Mouse (Mus musculus) E14TG2a.4 (cell line): ENCODE results near the gene Ripk1.

Experiments used
- H3K27me3 ChIP-seq: 2 replicates; pipeline ENCODE4 v1.6.1; 2014; ENCODE audit warnings: low read length, control low read depth; ENCODE audit not compliant: insufficient read depth
- H3K36me3 ChIP-seq: 2 replicates; pipeline ENCODE4 v1.6.1; 2014; ENCODE audit warnings: low read length, control low read depth; ENCODE audit not compliant: insufficient read depth
- H3K4me1 ChIP-seq: replicated peaks from 2 replicates; pipeline ENCODE4 v1.6.1; 2014; ENCODE audit warnings: low read depth, low read length, control low read depth
- H3K4me3 ChIP-seq: replicated peaks from 2 replicates; pipeline ENCODE4 v1.5.1; 2014; ENCODE audit warnings: mild to moderate bottlenecking, low read length
- H3K9me3 ChIP-seq: 2 replicates; pipeline ENCODE4 v1.6.1; 2014; ENCODE audit warnings: low read length, control low read depth
- CTCF ChIP-seq: conservative IDR thresholded peaks from 2 replicates; pipeline ENCODE4 v1.5.1; 2014; ENCODE audit warnings: low read length
- NANOG ChIP-seq: IDR thresholded peaks from 2 replicates; pipeline ENCODE4 v1.6.1; 2014; ENCODE audit warnings: borderline replicate concordance, low read length, mixed read lengths
- POU5F1 ChIP-seq: IDR thresholded peaks from 2 replicates; pipeline ENCODE4 v1.6.1; 2014; ENCODE audit warnings: low read length, borderline replicate concordance

Ripk1 gene

DNA sequence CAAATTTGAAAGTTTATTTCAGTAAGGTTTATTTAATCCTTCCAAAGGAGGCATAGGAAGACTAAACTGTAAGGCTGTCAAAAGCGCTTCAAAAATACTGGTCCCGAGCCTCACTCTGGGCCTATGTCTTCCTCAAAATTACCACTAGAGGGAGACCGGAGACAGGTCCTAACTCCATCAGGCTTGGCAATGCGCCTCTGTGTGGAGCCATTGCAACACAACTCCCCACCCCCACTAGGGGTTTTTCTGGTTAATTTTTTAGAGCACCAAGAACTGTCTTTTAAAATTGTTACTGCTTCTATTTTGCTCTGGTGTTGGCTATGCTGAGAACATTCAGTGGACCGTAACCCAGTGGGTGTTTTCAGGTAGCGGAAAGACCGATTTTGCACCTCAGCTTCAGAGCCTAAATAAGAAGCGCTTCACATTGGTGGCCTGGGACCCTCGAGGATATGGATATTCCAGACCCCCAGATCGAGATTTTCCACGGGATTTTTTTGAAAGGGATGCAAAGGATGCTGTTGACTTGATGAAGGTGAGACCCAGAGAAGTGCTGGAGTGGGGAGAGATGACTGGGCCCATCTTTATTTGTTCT lies 44.4 kb downstream of the Ripk1 start:
- H3K9me3 ChIP-seq: peaks cover 10% of the 10 kb centered on the region; the same call in 1 of the 2 replicates
- TF ChIP-seq POU5F1 (no peak), CTCF (peak; percentile 88)
- H3K4me1 ChIP-seq: peaks cover 37% of the 10 kb centered on the region
- no peak overlapping the region for H3K4me3 ChIP-seq
- H3K36me3 ChIP-seq: peaks cover 32% of the 10 kb centered on the region
- H3K27me3 ChIP-seq: no peaks in the 10 kb centered on the region

DNA sequence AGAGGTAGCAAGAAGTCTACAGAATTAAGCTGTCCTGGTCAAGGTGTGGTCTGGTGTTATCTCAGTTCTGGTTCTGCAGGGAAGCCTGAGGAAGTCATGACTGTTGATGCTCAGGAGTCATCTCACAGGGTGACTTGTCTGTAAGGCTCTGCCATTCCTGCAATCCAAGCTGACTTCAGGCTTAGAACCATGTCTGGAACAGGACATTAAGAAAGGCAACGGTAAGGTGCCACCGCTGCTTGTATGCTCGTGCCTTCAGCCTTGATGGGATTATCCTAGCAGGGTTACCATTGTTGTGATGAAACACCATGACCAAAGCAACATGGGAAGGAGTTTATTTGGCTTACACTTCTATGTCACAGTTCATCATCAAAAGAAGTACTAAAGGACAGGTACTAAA lies 45.4 kb downstream of the Ripk1 start:
- Histone ChIP-seq H3K4me3 (no peak overlapping the region), H3K36me3 (peaks cover 32% of the 10 kb centered on the region), H3K9me3 (peaks cover 10% of the 10 kb centered on the region; the same call in 1 of the 2 replicates), H3K4me1 (peaks cover 28% of the 10 kb centered on the region), H3K27me3 (no peaks in the 10 kb centered on the region)
- no peak for TF ChIP-seq NANOG
- no peak for TF ChIP-seq CTCF
- no peak for TF ChIP-seq POU5F1

DNA sequence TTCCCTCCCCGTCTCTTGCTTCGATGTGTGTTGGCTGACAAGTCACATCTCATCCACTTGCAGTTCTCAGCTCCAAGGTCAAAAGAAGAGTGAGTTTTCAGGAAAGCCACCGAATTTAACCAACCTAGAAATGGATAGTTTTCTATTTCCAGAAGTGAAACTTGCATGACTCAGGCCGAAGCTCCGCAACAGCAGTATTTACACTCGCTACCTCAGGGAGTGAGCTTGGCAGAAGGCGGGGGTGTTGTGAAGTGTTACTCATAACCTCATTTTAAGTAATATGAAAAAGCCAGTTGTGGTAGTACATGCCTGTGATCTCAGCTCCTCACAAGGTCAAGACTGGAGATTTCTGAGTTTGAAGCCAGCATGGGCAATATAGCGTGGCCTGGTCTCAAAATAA lies 48.3 kb downstream of the Ripk1 start:
- no peaks in the 10 kb centered on the region for H3K27me3 ChIP-seq
- H3K36me3 ChIP-seq: peaks cover 37% of the 10 kb centered on the region
- 0 out of 2 replicates have a peak, but pooled peaks cover 5% of the 10 kb centered on the region for H3K9me3 ChIP-seq
- no peak overlapping the region for H3K4me3 ChIP-seq
- H3K4me1 ChIP-seq: peaks cover 16% of the 10 kb centered on the region
- TF ChIP-seq POU5F1 (no peak), CTCF (no peak), NANOG (no peak)

DNA sequence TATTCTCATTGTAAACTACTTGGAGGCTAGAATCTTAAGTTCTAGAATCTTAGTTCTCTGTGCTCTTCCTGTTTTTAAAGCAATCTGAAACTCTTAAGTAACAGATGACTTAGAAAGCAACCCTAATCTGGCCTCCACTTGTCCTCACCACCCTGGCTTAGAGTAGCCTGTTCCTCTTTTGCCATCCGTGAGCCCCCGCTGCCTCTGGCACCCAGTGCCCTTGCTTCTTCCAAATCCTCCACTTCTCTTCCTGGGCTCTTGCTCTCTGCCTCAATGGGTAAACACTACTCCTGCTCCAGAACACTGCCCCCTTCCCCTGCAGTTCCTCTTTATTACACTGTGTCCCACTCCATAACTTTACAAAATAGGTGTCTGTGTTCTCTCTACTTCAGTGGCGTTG lies 49.5 kb downstream of the Ripk1 start:
- H3K4me1 ChIP-seq: peaks cover 14% of the 10 kb centered on the region
- no peak overlapping the region for H3K4me3 ChIP-seq
- H3K9me3 ChIP-seq: peaks cover 10% of the 10 kb centered on the region
- no peaks in the 10 kb centered on the region for H3K27me3 ChIP-seq
- peaks cover 41% of the 10 kb centered on the region for H3K36me3 ChIP-seq
- no peak for TF ChIP-seq NANOG
- no peak for TF ChIP-seq POU5F1
- no peak for TF ChIP-seq CTCF

DNA sequence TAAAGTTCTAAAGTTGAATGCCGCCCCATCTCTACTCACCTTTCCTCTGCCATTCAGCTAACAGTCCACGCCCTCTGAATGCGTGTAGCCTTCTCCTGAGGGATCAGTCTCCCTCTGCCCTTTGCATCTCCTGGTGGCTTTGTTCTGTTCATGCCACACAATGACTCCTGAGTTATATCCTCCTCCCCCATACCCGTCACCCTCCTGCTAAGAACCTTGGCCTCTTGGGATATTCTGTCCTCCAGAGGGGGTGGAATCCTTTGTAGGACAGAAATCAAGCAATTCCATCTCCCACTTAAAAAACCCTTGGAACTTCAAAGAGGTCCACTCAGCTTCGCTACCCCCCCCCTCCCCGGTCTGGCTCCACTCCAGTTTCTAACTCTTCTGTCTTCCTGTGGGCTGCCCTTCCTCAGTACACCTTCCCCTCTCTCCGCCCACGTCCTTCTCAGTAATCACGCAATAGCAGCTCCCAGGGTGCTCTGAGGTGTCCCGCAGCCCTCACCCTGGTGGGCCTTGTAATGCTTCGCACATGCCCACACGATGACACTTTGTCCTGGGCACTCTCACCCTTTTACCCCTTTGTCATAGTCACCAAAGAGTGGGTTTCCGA lies 51.6 kb downstream of the Ripk1 start:
- H3K4me3 ChIP-seq: no peak overlapping the region
- TF ChIP-seq NANOG (no peak), CTCF (no peak), POU5F1 (no peak)
- H3K4me1 ChIP-seq: peaks cover 13% of the 10 kb centered on the region
- H3K9me3 ChIP-seq: peaks cover 6% of the 10 kb centered on the region
- peaks cover 26% of the 10 kb centered on the region for H3K36me3 ChIP-seq
- H3K27me3 ChIP-seq: no peaks in the 10 kb centered on the region

DNA sequence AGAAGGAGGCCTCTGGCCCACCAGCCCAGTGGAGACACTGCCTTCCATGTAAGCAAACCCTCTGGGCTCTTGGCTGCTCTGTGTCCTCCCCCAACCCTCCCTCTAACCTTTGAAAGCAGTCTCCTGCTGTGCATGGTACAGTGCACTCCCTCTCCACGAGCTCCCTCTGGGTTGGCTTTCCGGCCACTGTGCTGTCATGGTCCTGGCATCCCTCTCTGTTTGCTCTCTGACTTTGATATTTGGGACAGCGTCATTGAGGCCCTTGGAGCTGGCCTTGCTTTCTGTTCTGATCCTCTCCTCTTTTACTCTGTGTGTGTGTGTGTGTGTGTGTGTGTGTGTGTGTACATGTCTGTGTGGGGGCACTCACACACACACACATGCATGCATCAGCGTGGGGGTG lies 52.2 kb downstream of the Ripk1 start:
- no peak for TF ChIP-seq POU5F1
- TF ChIP-seq NANOG: no peak
- no peak for TF ChIP-seq CTCF
- peaks cover 13% of the 10 kb centered on the region for H3K4me1 ChIP-seq
- no peaks in the 10 kb centered on the region for H3K27me3 ChIP-seq
- H3K9me3 ChIP-seq: peaks cover 6% of the 10 kb centered on the region
- peaks cover 26% of the 10 kb centered on the region for H3K36me3 ChIP-seq
- no peak overlapping the region for H3K4me3 ChIP-seq

DNA sequence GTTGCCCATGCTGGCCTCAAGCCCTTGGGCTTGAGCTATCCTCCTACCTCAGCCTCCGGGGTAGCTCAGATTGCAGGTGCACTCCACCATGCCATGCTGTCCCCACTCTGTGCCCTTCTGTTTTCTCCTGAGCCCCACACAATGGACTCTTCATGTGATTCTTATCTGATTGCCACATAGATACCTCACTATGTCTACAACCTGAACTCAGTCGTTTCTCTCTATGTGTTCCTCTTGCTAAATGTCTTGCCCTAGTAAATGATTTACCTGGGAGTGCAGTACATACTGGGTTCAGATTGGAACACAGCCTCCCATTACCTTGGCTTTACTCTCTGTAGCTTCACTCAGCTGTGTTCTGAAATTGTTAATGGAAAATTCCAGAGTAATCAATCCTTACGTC lies 52.8 kb downstream of the Ripk1 start:
- peaks cover 13% of the 10 kb centered on the region for H3K4me1 ChIP-seq

DNA sequence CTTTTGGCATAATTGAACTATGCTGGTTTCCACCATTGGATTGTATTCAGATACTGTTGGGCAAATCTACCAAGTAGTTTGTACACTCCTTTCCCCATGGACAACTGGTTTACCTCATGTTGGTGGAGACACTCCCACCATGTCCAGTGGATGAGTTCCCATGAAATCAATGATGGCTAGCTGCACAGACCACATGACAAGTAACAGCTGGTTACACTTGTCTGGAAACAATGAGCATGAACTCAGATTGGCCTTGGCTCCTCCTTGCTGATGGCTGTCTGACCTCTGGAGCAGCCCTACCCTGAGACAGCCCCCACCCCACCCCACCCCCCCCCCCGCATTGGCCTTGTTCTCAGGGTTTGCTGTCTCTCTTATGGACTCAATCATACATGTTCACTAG lies 55.1 kb downstream of the Ripk1 start:
- Histone ChIP-seq H3K9me3 (peaks cover 6% of the 10 kb centered on the region), H3K27me3 (no peaks in the 10 kb centered on the region), H3K36me3 (peaks cover 14% of the 10 kb centered on the region), H3K4me3 (no peak overlapping the region), H3K4me1 (peaks cover 27% of the 10 kb centered on the region)
- TF ChIP-seq NANOG: no peak
- TF ChIP-seq POU5F1: no peak
- TF ChIP-seq CTCF: no peak

More for the DNA sequence above, 52.8 kb downstream of the Ripk1 start:
- H3K27me3 ChIP-seq: no peaks in the 10 kb centered on the region
- TF ChIP-seq NANOG (no peak), CTCF (no peak), POU5F1 (no peak)
- no peak overlapping the region for H3K4me3 ChIP-seq
- peaks cover 6% of the 10 kb centered on the region for H3K9me3 ChIP-seq
- H3K36me3 ChIP-seq: peaks cover 26% of the 10 kb centered on the region

DNA sequence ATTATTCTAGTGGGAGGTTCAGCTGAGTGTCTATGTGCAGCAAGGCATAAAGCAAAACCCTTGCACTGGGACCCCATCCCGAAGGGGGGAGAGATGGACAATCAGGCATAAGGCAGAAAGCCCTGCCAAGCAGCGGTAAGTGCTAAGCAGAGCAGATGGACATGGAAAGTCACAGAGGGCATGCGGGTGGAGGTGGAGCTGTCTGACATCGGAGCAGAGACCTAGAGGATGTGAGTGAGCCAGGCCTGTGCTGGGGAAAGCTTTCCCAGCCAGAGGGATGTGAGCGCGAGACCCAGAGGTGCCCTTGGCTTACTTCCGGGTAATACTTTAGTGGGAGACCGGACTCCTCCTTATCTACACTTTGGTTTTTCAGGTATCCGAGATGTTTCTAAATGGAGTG lies 57.9 kb downstream of the Ripk1 start:
- Histone ChIP-seq H3K9me3 (peaks cover 6% of the 10 kb centered on the region), H3K27me3 (no peaks in the 10 kb centered on the region), H3K4me1 (peaks cover 20% of the 10 kb centered on the region), H3K4me3 (no peak overlapping the region), H3K36me3 (peaks cover 5% of the 10 kb centered on the region)
- TF ChIP-seq POU5F1 (no peak), NANOG (no peak), CTCF (no peak)
